Comparison of ENCODE assay signal across 8 mouse cellular contexts in the genomic region with DNA sequence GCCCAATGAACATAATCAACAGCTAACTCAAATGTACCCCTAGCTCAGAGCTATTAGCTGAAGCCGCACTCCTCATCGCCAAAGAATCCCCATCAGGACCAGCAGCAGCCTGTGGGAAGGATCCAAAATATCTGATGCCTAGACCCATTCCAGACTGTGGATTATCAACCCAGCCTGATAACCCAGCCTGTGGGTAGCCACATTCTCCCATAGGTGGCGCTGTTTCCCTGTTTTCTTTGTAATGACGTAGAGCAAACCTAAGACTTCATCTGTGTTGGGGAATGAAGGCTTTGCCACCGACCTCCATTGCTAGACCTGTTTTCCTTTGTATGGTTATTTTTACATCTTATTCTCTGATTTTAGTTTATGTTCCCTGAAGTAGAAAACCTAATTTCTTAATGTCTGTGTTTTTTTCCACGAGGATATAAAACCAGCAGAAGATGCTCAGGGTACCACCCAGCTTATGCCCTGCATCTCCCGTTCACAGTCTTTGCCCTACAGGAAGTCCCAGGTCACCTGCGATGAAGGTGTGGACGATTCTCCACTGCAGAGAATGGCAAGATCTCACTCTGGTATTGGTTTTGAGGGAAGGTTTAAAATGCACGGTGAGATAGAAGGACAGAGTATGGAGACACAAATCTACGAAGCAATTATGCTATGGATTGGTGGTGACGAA. TPM values are rescaled to one million over a fixed set of nuclear protein-coding genes. Genes with fewer than 3 reads are reported as not detected.
DNase-seq lines count a peak whose midpoint lies in the region; ATAC-seq and TF ChIP-seq lines count a peak whose summit lies in the region.

No protein-coding gene starts in this region.

- H3K27ac ChIP-seq in forebrain, embryonic 10.5 days: no peak overlapping the region
- H3K27ac ChIP-seq in hindbrain, embryonic 13.5 days: no peak overlapping the region
- no peak overlapping the region for H3K27ac ChIP-seq in midbrain, embryonic 10.5 days (replicated peaks)
- no peak overlapping the region for H3K27ac ChIP-seq in small intestine, adult 2 months (ENCODE audit: insufficient read depth, low read depth, low read length)

- H3K4me3 ChIP-seq in forebrain, embryonic 10.5 days: no peak overlapping the region
- H3K4me3 ChIP-seq in hindbrain, embryonic 13.5 days: no peak overlapping the region
- no peak overlapping the region for H3K4me3 ChIP-seq in midbrain, embryonic 10.5 days
- no peak overlapping the region for H3K4me3 ChIP-seq in small intestine, adult 2 months (ENCODE audit: low read depth, low read length)

- peak overlapping the region; percentile 19; the same call in 1 of the 2 replicates for H3K4me2 ChIP-seq in hindbrain, embryonic 13.5 days

- 0 out of 2 replicates have a peak, but pooled peaks cover 3% of the 10 kb centered on the region for H3K27me3 ChIP-seq in forebrain, embryonic 10.5 days (ENCODE audit: poor library complexity, severe bottlenecking)
- no peaks in the 10 kb centered on the region for H3K27me3 ChIP-seq in hindbrain, embryonic 13.5 days
- H3K27me3 ChIP-seq in midbrain, embryonic 10.5 days (ENCODE audit: low read depth, poor library complexity, severe bottlenecking): no peaks in the 10 kb centered on the region
- H3K27me3 ChIP-seq in small intestine, adult 2 months (ENCODE audit: control insufficient read depth, insufficient read depth, low read length): no peaks in the 10 kb centered on the region

- intact Hi-C loops in left cerebral cortex, postnatal 10 days (cut with DNase I): loop anchor here (2.0 to 5.0 kb wide), 2 partner anchors 101 to 179 kb away; no protein-coding TSS in a partner anchor

- 40% methylated on average over 12 of the region's 12 CpGs for WGBS in forebrain, embryonic 10.5 days
- 34% methylated on average over 12 of the region's 12 CpGs for WGBS in hindbrain, embryonic 13.5 days
- WGBS in midbrain, embryonic 10.5 days: 40% methylated on average over 12 of the region's 12 CpGs
- WGBS in small intestine, adult 2 months: 30% methylated on average over 12 of the region's 12 CpGs

- no peaks in the 10 kb centered on the region for H3K9me3 ChIP-seq in forebrain, embryonic 10.5 days
- H3K9me3 ChIP-seq in hindbrain, embryonic 13.5 days: no peaks in the 10 kb centered on the region
- peaks cover 4% of the 10 kb centered on the region for H3K9me3 ChIP-seq in midbrain, embryonic 10.5 days (replicated peaks)

- no peak for TF ChIP-seq POLR2A in small intestine, adult 2 months (IDR thresholded peaks at IDR 0.05; ENCODE audit: low read depth, low read length)

- H3K36me3 ChIP-seq in forebrain, embryonic 10.5 days (replicated peaks): no peaks in the 10 kb centered on the region
- H3K36me3 ChIP-seq in hindbrain, embryonic 13.5 days: no peaks in the 10 kb centered on the region
- no peaks in the 10 kb centered on the region for H3K36me3 ChIP-seq in midbrain, embryonic 10.5 days
- H3K36me3 ChIP-seq in small intestine, adult 2 months (ENCODE audit: control insufficient read depth, insufficient read depth, low read length): no peaks in the 10 kb centered on the region

- peaks cover 7% of the 10 kb centered on the region; the same call in 1 of the 2 replicates for H3K4me1 ChIP-seq in forebrain, embryonic 10.5 days
- H3K4me1 ChIP-seq in hindbrain, embryonic 13.5 days (replicated peaks): no peaks in the 10 kb centered on the region
- H3K4me1 ChIP-seq in midbrain, embryonic 10.5 days: peaks cover 7% of the 10 kb centered on the region; the same call in 1 of the 2 replicates
- no peaks in the 10 kb centered on the region for H3K4me1 ChIP-seq in small intestine, adult 2 months (ENCODE audit: control insufficient read depth, insufficient read depth, insufficient read length, low read length)

- TF ChIP-seq CTCF in small intestine, adult 2 months (IDR thresholded peaks at IDR 0.05; ENCODE audit: extremely low read depth, insufficient read length, insufficient replicate concordance, low read depth, low read length): peak; percentile 47; the same call in 1 of the 2 replicates

- DNase-seq in heart, adult 8-10 months (ENCODE audit: low spot score): peak; percentile 63
- DNase-seq in heart, adult 11 months: no peak
- peak; percentile 72 for DNase-seq in c-Kit-positive CD71-negative TER-119-negative erythroid progenitor cells, embryonic 14.5 days (ENCODE audit: low read depth)
- peak; percentile 69 for DNase-seq in forebrain, embryonic 10.5 days (ENCODE audit: extremely low spot score, low spot score)
- DNase-seq in left cerebral cortex, postnatal 10 days (ENCODE audit: extremely low spot score in 1 of 2, low spot score in 2 of 2): peak; percentile 66 to 68
- DNase-seq in midbrain, embryonic 10.5 days (ENCODE audit: low spot score): peak; percentile 71

- ATAC-seq in hindbrain, embryonic 13.5 days (ENCODE audit: low FRiP score): peak; percentile 80

- 0 out of 2 replicates have a peak overlapping the region, but pooled peaks have one; percentile 29 for H3K9ac ChIP-seq in hindbrain, embryonic 13.5 days

RNA-seq across cellular contexts. Expression of gene Arhgap35, which starts 13.4 kb away (rescaled TPM):
- total RNA-seq in heart, adult 8-10 months (2022): 10 to 100 TPM; 30.2 to 38.1 (median 35.6) TPM
- polyA plus RNA-seq in forebrain, embryonic 10.5 days (2016; fragmentation: Nextera tagmentation; extraction: Ambion mirVana): 30.3 and 32.2 TPM in 2 replicates
- polyA plus RNA-seq in hindbrain, embryonic 13.5 days (2015; fragmentation: Nextera tagmentation; extraction: Ambion mirVana): 30.1 and 30.7 TPM in 2 replicates
- 100 to 1,000 TPM; 145 to 147 TPM for total RNA-seq in left cerebral cortex, postnatal 10 days (2021)
- 25.4 and 31.0 TPM in 2 replicates for polyA plus RNA-seq in midbrain, embryonic 10.5 days (2016; fragmentation: Nextera tagmentation; extraction: Ambion mirVana)
- polyA plus RNA-seq in small intestine, adult 2 months (2012; rRNA removed): 3.6 and 11.6 TPM in 2 replicates

RNA-seq across cellular contexts. Expression of gene Ceacam15, which starts 47.3 kb away (rescaled TPM):
- total RNA-seq in heart, adult 8-10 months (2022): not detected
- polyA plus RNA-seq in forebrain, embryonic 10.5 days (2016; fragmentation: Nextera tagmentation; extraction: Ambion mirVana): not detected in 2 replicates
- polyA plus RNA-seq in hindbrain, embryonic 13.5 days (2015; fragmentation: Nextera tagmentation; extraction: Ambion mirVana): not detected in 2 replicates
- not detected for total RNA-seq in left cerebral cortex, postnatal 10 days (2021)
- 0.10 TPM in 1 of 2 replicates, not detected in the other for polyA plus RNA-seq in midbrain, embryonic 10.5 days (2016; fragmentation: Nextera tagmentation; extraction: Ambion mirVana)
- polyA plus RNA-seq in small intestine, adult 2 months (2012; rRNA removed): not detected in 2 replicates
